Mouse (Mus musculus) lung, adult 2 months (tissue): ENCODE measurements at regions not wholly inside any gene's neighbourhood (a gene's known extent, or its start where the extent isn't known, plus 50 kb on each side); places are given as distances from the start of the nearest gene placed in this dataset.

Experiments
- CTCF ChIP-seq: fragments of 200-500 bp; IDR thresholded peaks from 2 replicates; pipeline ENCODE4 v1.5.1; 2011; ENCODE audit warnings: mild to moderate bottlenecking, low read length, control low read depth; ENCODE audit not compliant: insufficient read depth
- POLR2A ChIP-seq: fragments of 200-500 bp; IDR thresholded peaks from 2 replicates; pipeline ENCODE4 v1.6.1; 2011; ENCODE audit warnings: low read depth, mild to moderate bottlenecking, control low read depth, low read length, borderline replicate concordance; ENCODE audit errors: extremely low read depth

DNA sequence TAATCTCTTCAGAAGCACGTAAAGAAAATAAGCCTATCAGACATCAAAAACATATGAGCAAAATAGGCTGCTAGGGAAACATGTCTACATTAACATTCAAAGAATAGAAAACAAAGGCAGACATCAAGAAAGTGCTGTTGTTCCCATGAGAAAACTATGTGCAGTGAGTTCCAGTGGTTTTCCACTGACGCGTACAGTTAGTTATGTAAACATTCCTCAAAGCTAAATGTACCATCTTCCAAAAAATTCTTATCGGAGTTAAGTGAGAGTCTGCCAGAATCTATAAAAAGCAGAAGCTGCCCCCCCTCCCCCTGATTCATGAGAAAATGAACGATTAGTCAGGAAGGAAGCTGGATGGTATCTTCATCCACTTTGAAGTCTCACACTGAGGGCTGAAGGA, 155.3 kb downstream of the Rassf9 start:
- TF ChIP-seq POLR2A (no peak), CTCF (no peak)
